8 mouse cellular contexts compared by ENCODE assay signal in genomic region chr14:37135127-37135593, GRCm38 (mm10). TPM values are rescaled to one million over a fixed set of nuclear protein-coding genes. Genes with fewer than 3 reads are reported as not detected.
DNase-seq lines count a peak whose midpoint lies in the region; ATAC-seq and TF ChIP-seq lines count a peak whose summit lies in the region.

Gene Ghitm, minus strand, starts transcription at chr14:37135272.

- peak; percentile 97 for DNase-seq in c-Kit-positive CD71-positive TER-119-positive erythroid progenitor cells, embryonic 14.5 days (ENCODE audit: low spot score)
- DNase-seq in heart, postnatal 0 days (ENCODE audit: low spot score) = peak; percentile 99
- peak; percentile 96 to 97 for DNase-seq in kidney, postnatal 4 days

- H3K36me3 ChIP-seq in E14TG2a.4 (ENCODE audit: insufficient read depth, low read length) = peaks cover 34% of the 10 kb centered on the region
- peaks cover 24% of the 10 kb centered on the region for H3K36me3 ChIP-seq in forebrain, embryonic 12.5 days (replicated peaks)
- H3K36me3 ChIP-seq in heart, postnatal 0 days (replicated peaks; ENCODE audit: control insufficient read depth, insufficient read depth, low read length) = peaks cover 28% of the 10 kb centered on the region
- H3K36me3 ChIP-seq in liver, embryonic 16.5 days (ENCODE audit: control insufficient read depth, insufficient read depth) = peaks cover 26% of the 10 kb centered on the region
- H3K36me3 ChIP-seq in neural tube, embryonic 13.5 days = peaks cover 22% of the 10 kb centered on the region
- H3K36me3 ChIP-seq in testis, adult 2 months (ENCODE audit: control insufficient read depth, insufficient read depth, low read length) = peaks cover 1% of the 10 kb centered on the region; the same call in 1 of the 2 replicates

- TF ChIP-seq EP300 in heart, postnatal 0 days (IDR thresholded peaks at IDR 0.05; ENCODE audit: low read depth) = no peak

- TF ChIP-seq POLR2A in testis, adult 2 months (IDR thresholded peaks at IDR 0.05; ENCODE audit: control insufficient read depth, low read depth, low read length) = peak; percentile 94

- H3K4me3 ChIP-seq in E14TG2a.4 (replicated peaks; ENCODE audit: low read length) = peak within 1 kb of the TSS; percentile 96
- H3K4me3 ChIP-seq in forebrain, embryonic 12.5 days (replicated peaks) = peak within 1 kb of the TSS; percentile 85
- peak within 1 kb of the TSS; percentile 90 for H3K4me3 ChIP-seq in heart, postnatal 0 days (ENCODE audit: low read depth, low read length)
- H3K4me3 ChIP-seq in liver, embryonic 16.5 days (ENCODE audit: low read depth, low read length) = peak within 1 kb of the TSS; percentile 85
- H3K4me3 ChIP-seq in neural tube, embryonic 13.5 days = peak within 1 kb of the TSS; percentile 89
- peak within 1 kb of the TSS; percentile 91 for H3K4me3 ChIP-seq in testis, adult 2 months (ENCODE audit: control insufficient read depth, low read depth, low read length)

- H3K9me3 ChIP-seq in E14TG2a.4 (ENCODE audit: low read length) = no peaks in the 10 kb centered on the region
- no peaks in the 10 kb centered on the region for H3K9me3 ChIP-seq in forebrain, embryonic 12.5 days
- no peaks in the 10 kb centered on the region for H3K9me3 ChIP-seq in heart, postnatal 0 days (replicated peaks; ENCODE audit: control insufficient read depth, low read length)
- no peaks in the 10 kb centered on the region for H3K9me3 ChIP-seq in liver, embryonic 16.5 days (replicated peaks; ENCODE audit: control insufficient read depth, low read length)
- no peaks in the 10 kb centered on the region for H3K9me3 ChIP-seq in neural tube, embryonic 13.5 days

- peak; percentile 99 for ATAC-seq in forebrain, embryonic 12.5 days (ENCODE audit: low FRiP score)
- peak; percentile 99 for ATAC-seq in heart, postnatal 0 days (ENCODE audit: insufficient read depth, low read depth)
- ATAC-seq in liver, embryonic 16.5 days (ENCODE audit: low read depth) = peak; percentile 96
- ATAC-seq in neural tube, embryonic 13.5 days (ENCODE audit: low read depth) = peak; percentile 99

- H3K9ac ChIP-seq in forebrain, embryonic 12.5 days = peak within 1 kb of the TSS; percentile 84
- H3K9ac ChIP-seq in heart, postnatal 0 days (replicated peaks; ENCODE audit: low read depth, low read length) = peak within 1 kb of the TSS; percentile 92
- peak within 1 kb of the TSS; percentile 87 for H3K9ac ChIP-seq in liver, embryonic 16.5 days (ENCODE audit: low read depth, low read length)
- H3K9ac ChIP-seq in neural tube, embryonic 13.5 days = peak within 1 kb of the TSS; percentile 87

- peak within 1 kb of the TSS; percentile 64 for H3K4me2 ChIP-seq in forebrain, embryonic 12.5 days
- H3K4me2 ChIP-seq in heart, postnatal 0 days (ENCODE audit: low read depth, low read length) = peak within 1 kb of the TSS; percentile 63
- H3K4me2 ChIP-seq in liver, embryonic 16.5 days (ENCODE audit: low read depth, low read length) = peak within 1 kb of the TSS; percentile 78
- peak within 1 kb of the TSS; percentile 71 for H3K4me2 ChIP-seq in neural tube, embryonic 13.5 days

- H3K4me1 ChIP-seq in E14TG2a.4 (replicated peaks; ENCODE audit: low read depth, low read length) = peaks cover 14% of the 10 kb centered on the region
- peaks cover 8% of the 10 kb centered on the region for H3K4me1 ChIP-seq in forebrain, embryonic 12.5 days
- peaks cover 5% of the 10 kb centered on the region; the same call in 1 of the 2 replicates for H3K4me1 ChIP-seq in heart, postnatal 0 days (ENCODE audit: control insufficient read depth, insufficient read depth)
- H3K4me1 ChIP-seq in liver, embryonic 16.5 days (ENCODE audit: control insufficient read depth, low read depth, low read length) = peaks cover 4% of the 10 kb centered on the region
- peaks cover 12% of the 10 kb centered on the region for H3K4me1 ChIP-seq in neural tube, embryonic 13.5 days (replicated peaks)
- peaks cover 2% of the 10 kb centered on the region; the same call in 1 of the 2 replicates for H3K4me1 ChIP-seq in testis, adult 2 months (ENCODE audit: control insufficient read depth, insufficient read depth, low read length)

- no peaks in the 10 kb centered on the region for H3K27me3 ChIP-seq in E14TG2a.4 (ENCODE audit: insufficient read depth, low read length)
- no peaks in the 10 kb centered on the region for H3K27me3 ChIP-seq in forebrain, embryonic 12.5 days
- H3K27me3 ChIP-seq in heart, postnatal 0 days (ENCODE audit: control insufficient read depth, insufficient read depth, low read length) = no peaks in the 10 kb centered on the region
- H3K27me3 ChIP-seq in liver, embryonic 16.5 days (ENCODE audit: control insufficient read depth, insufficient read depth, low read depth, low read length) = no peaks in the 10 kb centered on the region
- H3K27me3 ChIP-seq in neural tube, embryonic 13.5 days = no peaks in the 10 kb centered on the region
- no peaks in the 10 kb centered on the region for H3K27me3 ChIP-seq in testis, adult 2 months (ENCODE audit: control insufficient read depth, insufficient read depth, low read length)

- TF ChIP-seq CTCF in E14TG2a.4 (conservative IDR thresholded peaks at IDR 0.05; ENCODE audit: low read length) = no peak
- TF ChIP-seq CTCF in heart, postnatal 0 days (IDR thresholded peaks at IDR 0.05; ENCODE audit: low read depth) = no peak
- 0 out of 2 replicates have a peak, but pooled peaks have one; percentile 9 for TF ChIP-seq CTCF in testis, adult 2 months (IDR thresholded peaks at IDR 0.05; ENCODE audit: control insufficient read depth, insufficient read depth, insufficient replicate concordance, low read depth, low read length)

- peak within 1 kb of the TSS; percentile 73 for H3K27ac ChIP-seq in forebrain, embryonic 12.5 days
- peak within 1 kb of the TSS; percentile 93 for H3K27ac ChIP-seq in heart, postnatal 0 days (ENCODE audit: low read depth)
- peak within 1 kb of the TSS; percentile 91 for H3K27ac ChIP-seq in liver, embryonic 16.5 days (ENCODE audit: low read length)
- peak within 1 kb of the TSS; percentile 80 for H3K27ac ChIP-seq in neural tube, embryonic 13.5 days (replicated peaks)
- peak within 1 kb of the TSS; percentile 81 for H3K27ac ChIP-seq in testis, adult 2 months (ENCODE audit: control insufficient read depth, insufficient read depth, low read depth, low read length)

- WGBS in forebrain, embryonic 12.5 days = under 1% methylated on average over 38 of the region's 38 CpGs
- under 1% methylated on average over 38 of the region's 38 CpGs for WGBS in heart, postnatal 0 days
- under 1% methylated on average over 38 of the region's 38 CpGs for WGBS in liver, embryonic 16.5 days (ENCODE audit: insufficient replicate concordance)
- under 1% methylated on average over 38 of the region's 38 CpGs for WGBS in neural tube, embryonic 13.5 days

RNA-seq across cellular contexts. Expression of gene Ghitm, which starts in this region (rescaled TPM):
- 171 and 180 TPM in 2 replicates for polyA plus RNA-seq in forebrain, embryonic 12.5 days (2016; fragmentation: Nextera tagmentation; extraction: Ambion mirVana)
- 257 and 266 TPM in 2 replicates for total RNA-seq in heart, postnatal 0 days (2014; rRNA removed; ENCODE audit: low replicate concordance)
- polyA plus RNA-seq in heart, postnatal 0 days (2015; fragmentation: Nextera tagmentation; extraction: Ambion mirVana) = 454 and 480 TPM in 2 replicates
- polyA plus RNA-seq in liver, embryonic 16.5 days (2015; fragmentation: Nextera tagmentation; extraction: Ambion mirVana) = 252 and 258 TPM in 2 replicates
- polyA plus RNA-seq in neural tube, embryonic 13.5 days (2015; fragmentation: Nextera tagmentation; extraction: Ambion mirVana) = 202 and 208 TPM in 2 replicates
- 324 and 337 TPM in 2 replicates for polyA plus RNA-seq in testis, adult 2 months (2012; rRNA removed)

Comparison
In these comparisons a context has a peak if more than half of its experiments do, and no peak if none do; other contexts are left out.
1. Peak in every context shown above with its lines: DNase-seq, ATAC-seq, H3K4me3 ChIP-seq and H3K27ac ChIP-seq.